Mouse (Mus musculus) left cerebral cortex, adult 2 months (tissue): ENCODE results near the gene Mta2. TPM values are rescaled to one million over a fixed set of nuclear protein-coding genes. Genes with fewer than 3 reads are reported as not detected.

Experiments used
- DNase-seq, 2 experiments: peaks; one replicate each; pipeline ENCODE4 v3.0.0; 2021 to 2022; ENCODE audit warnings: low spot score in 2 of 2, mixed read lengths in 1 of 2; ENCODE audit errors: extremely low spot score in 1 of 2
- H3K27ac ChIP-seq: fragments of 200-600 bp; 2 replicates; pipeline ENCODE4 v1.8.1; 2022
- H3K4me3 ChIP-seq: fragments of 200-600 bp; 2 replicates; pipeline ENCODE4 v1.8.1; 2022
- CTCF ChIP-seq: fragments of 200-600 bp; IDR thresholded peaks from 2 replicates; pipeline ENCODE4 v1.8.1; 2022; ENCODE audit warnings: antibody characterized with exemption, mild to moderate bottlenecking, moderate library complexity
- intact Hi-C: fragments of 180-260 bp; cut with DNase I; formaldehyde crosslinking; loops from one replicate; pipeline ENCODE4 v1.15.1; 2025
- total RNA-seq, 2 experiments: library from RNA; stranded (reverse); gene quantifications; 2 replicates each; pipeline ENCODE4 v1.2.3; 2021

Mta2 gene
- total RNA-seq, 2 experiments from 2014 or later, result 55.5 to 55.6 TPM

GRCm38 (mm10) chr19:8930117-8930516 lies 11.6 kb upstream of the Mta2 start:
- DNase-seq, result no peak
- intact Hi-C loops, result no loop called here
- peak overlapping the region; percentile 49 for H3K4me3 ChIP-seq
- peak overlapping the region; percentile 73 for H3K27ac ChIP-seq
- no peak for TF ChIP-seq CTCF

- H3K4me3 ChIP-seq, result no peak overlapping the region
- H3K27ac ChIP-seq, result no peak overlapping the region
- intact Hi-C loops, result no loop called here
- no peak for TF ChIP-seq CTCF
- DNase-seq, result no peak
These were observed 10.9 kb upstream of the Mta2 start for GRCm38 (mm10) chr19:8930771-8931170.

GRCm38 (mm10) chr19:8936736-8937135 lies 4.9 kb upstream of the Mta2 start:
- TF ChIP-seq CTCF, result no peak
- Histone ChIP-seq H3K4me3 (no peak overlapping the region), H3K27ac (no peak overlapping the region)
- no peak for DNase-seq
- intact Hi-C loops, result no loop called here

- Histone ChIP-seq H3K4me3 (no peak overlapping the region), H3K27ac (no peak overlapping the region)
- DNase-seq, result no peak
- TF ChIP-seq CTCF, result no peak
- intact Hi-C loops, result loop anchor here (5.0 kb wide), 1 partner anchor 98 kb away; no protein-coding TSS in a partner anchor
These were observed 1.0 kb upstream of the Mta2 start for GRCm38 (mm10) chr19:8940526-8941133.

GRCm38 (mm10) chr19:8941136-8941514 lies 550 bp upstream of the Mta2 start:
- Histone ChIP-seq H3K4me3 (peak overlapping the region; percentile 76), H3K27ac (peak overlapping the region; percentile 7)
- TF ChIP-seq CTCF, result no peak
- intact Hi-C loops, result loop anchor here (5.0 kb wide), 1 partner anchor 99 kb away; no protein-coding TSS in a partner anchor
- DNase-seq, result no peak

GRCm38 (mm10) chr19:8942276-8942964 lies 745 bp downstream of the Mta2 start:
- no peak for TF ChIP-seq CTCF
- peak in 1 of 2 experiments; percentile 59 for DNase-seq
- peak overlapping the region; percentile 93 for H3K27ac ChIP-seq
- intact Hi-C loops, result loop anchor here (5.0 kb wide), 1 partner anchor 100 kb away; no protein-coding TSS in a partner anchor
- H3K4me3 ChIP-seq, result peak overlapping the region; percentile 76

- Histone ChIP-seq H3K4me3 (peak overlapping the region; percentile 76), H3K27ac (no peak overlapping the region)
- DNase-seq, result no peak
- intact Hi-C loops, result loop anchor here (1.0 to 5.0 kb wide), 2 partner anchors 9 to 101 kb away; no protein-coding TSS in a partner anchor
- TF ChIP-seq CTCF, result no peak
These were observed 1.4 kb downstream of the Mta2 start for GRCm38 (mm10) chr19:8943047-8943446.

GRCm38 (mm10) chr19:8944062-8944461 lies 2.4 kb downstream of the Mta2 start:
- no peak overlapping the region for H3K27ac ChIP-seq
- intact Hi-C loops, result loop anchor here (5.0 kb wide), 1 partner anchor 102 kb away; no protein-coding TSS in a partner anchor
- no peak for TF ChIP-seq CTCF
- no peak overlapping the region for H3K4me3 ChIP-seq
- DNase-seq, result no peak

- intact Hi-C loops, result loop anchor here (5.0 kb wide), 1 partner anchor 102 kb away; no protein-coding TSS in a partner anchor
- Histone ChIP-seq H3K27ac (no peak overlapping the region), H3K4me3 (no peak overlapping the region)
- TF ChIP-seq CTCF, result no peak
- no peak for DNase-seq
These were observed 3.1 kb downstream of the Mta2 start for GRCm38 (mm10) chr19:8944750-8945149.

GRCm38 (mm10) chr19:8945251-8945650 lies 3.6 kb downstream of the Mta2 start:
- no peak for TF ChIP-seq CTCF
- no peak overlapping the region for H3K4me3 ChIP-seq
- no peak overlapping the region for H3K27ac ChIP-seq
- no peak for DNase-seq
- intact Hi-C loops, result no loop called here

- intact Hi-C loops, result no loop called here
- H3K4me3 ChIP-seq, result no peak overlapping the region
- DNase-seq, result no peak
- no peak for TF ChIP-seq CTCF
- H3K27ac ChIP-seq, result no peak overlapping the region
These were observed 5.3 kb downstream of the Mta2 start for GRCm38 (mm10) chr19:8946929-8947328.

GRCm38 (mm10) chr19:8950190-8950589 lies 8.5 kb downstream of the Mta2 start:
- no peak overlapping the region for H3K4me3 ChIP-seq
- no peak for DNase-seq
- no peak overlapping the region for H3K27ac ChIP-seq
- TF ChIP-seq CTCF, result no peak
- intact Hi-C loops, result no loop called here
